Mouse (Mus musculus) embryonic facial prominence, embryonic 13.5 days (tissue): ENCODE data around the gene Aes. TPM values are rescaled to one million over a fixed set of nuclear protein-coding genes. Genes with fewer than 3 reads are reported as not detected.
A peak's percentile ranks its signal among the peaks of the same experiment; 100 is the strongest.

Experiments
- ATAC-seq: fragments of 200-750 bp; cut with Nextera tagmentation; 2 replicates; pipeline ENCODE4 v1.8.0; 2017; ENCODE audit warnings: low read depth; ENCODE audit not compliant: insufficient number of reproducible peaks, insufficient read depth, low FRiP score, low TSS enrichment
- H3K27ac ChIP-seq: fragments of 300-500 bp; sonication (generic); 2 replicates; pipeline ENCODE4 v1.5.1; 2015; ENCODE audit warnings: moderate library complexity, mild to moderate bottlenecking, inconsistent platforms
- H3K27me3 ChIP-seq: fragments of 300-500 bp; sonication (generic); 2 replicates; pipeline ENCODE4 v1.6.1; 2015; ENCODE audit warnings: mild to moderate bottlenecking, inconsistent platforms
- H3K36me3 ChIP-seq: fragments of 300-500 bp; sonication (generic); 2 replicates; pipeline ENCODE4 v1.6.1; 2015; ENCODE audit warnings: mild to moderate bottlenecking, inconsistent platforms
- H3K4me1 ChIP-seq: fragments of 300-500 bp; sonication (generic); 2 replicates; pipeline ENCODE4 v1.6.1; 2015; ENCODE audit warnings: inconsistent platforms
- H3K4me2 ChIP-seq: fragments of 300-500 bp; sonication (generic); 2 replicates; pipeline ENCODE4 v1.6.1; 2015; ENCODE audit warnings: moderate library complexity, mild to moderate bottlenecking, inconsistent platforms
- H3K4me3 ChIP-seq: fragments of 300-500 bp; sonication (generic); 2 replicates; pipeline ENCODE4 v1.5.1; 2015; ENCODE audit warnings: mild to moderate bottlenecking, inconsistent platforms
- H3K9ac ChIP-seq: fragments of 300-500 bp; sonication (generic); 2 replicates; pipeline ENCODE4 v1.6.1; 2015; ENCODE audit warnings: mild to moderate bottlenecking, inconsistent platforms
- H3K9me3 ChIP-seq: fragments of 300-500 bp; sonication (generic); 2 replicates; pipeline ENCODE4 v1.6.1; 2016; ENCODE audit warnings: inconsistent platforms
- WGBS: fragments of 180-500 bp; shearing (Covaris S2); methylation state at CpG from one replicate; pipeline ENCODE4 v1.1.7; 2015; ENCODE audit warnings: mixed read lengths; 5-methylcytosine and 5-hydroxymethylcytosine counted together
- polyA plus RNA-seq: library from polyadenylated mRNA; unstranded; fragments of >200 nt; fragmentation: Nextera tagmentation; extraction: Ambion mirVana; gene quantifications from 2 replicates; pipeline ENCODE4 v1.2.1, GENCODE M21; 2015

Gene Aes
- polyA plus RNA-seq, 1 experiment from 2014 or later, result 464 TPM

GRCm38 (mm10) chr10:81526779-81527178 is 32.5 kb upstream of the Aes start:
- peaks cover 5% of the 10 kb centered on the region; the same call in 1 of the 2 replicates for H3K4me1 ChIP-seq
- H3K27me3 ChIP-seq, result peaks cover 16% of the 10 kb centered on the region
- H3K4me3 ChIP-seq, result no peak overlapping the region
- no peaks in the 10 kb centered on the region for H3K9me3 ChIP-seq
- peaks cover 34% of the 10 kb centered on the region for H3K36me3 ChIP-seq
- H3K27ac ChIP-seq, result no peak overlapping the region
- H3K9ac ChIP-seq, result no peak overlapping the region
- WGBS, result 15% methylated on average over 14 of the region's 14 CpGs
- ATAC-seq, result no peak
- no peak overlapping the region for H3K4me2 ChIP-seq

- no peaks in the 10 kb centered on the region for H3K27me3 ChIP-seq
- H3K9me3 ChIP-seq, result no peaks in the 10 kb centered on the region
- no peak overlapping the region for H3K27ac ChIP-seq
- H3K36me3 ChIP-seq, result peaks cover 70% of the 10 kb centered on the region
- 59% methylated on average over 16 of the region's 16 CpGs for WGBS
- no peak overlapping the region for H3K9ac ChIP-seq
- no peak overlapping the region for H3K4me3 ChIP-seq
- peaks cover 8% of the 10 kb centered on the region; the same call in 1 of the 2 replicates for H3K4me1 ChIP-seq
- H3K4me2 ChIP-seq, result no peak overlapping the region
- no peak for ATAC-seq
Measured at GRCm38 (mm10) chr10:81534826-81535225, 24.5 kb upstream of the Aes start.

GRCm38 (mm10) chr10:81536734-81537133 is 22.6 kb upstream of the Aes start:
- Histone ChIP-seq H3K4me1 (peaks cover 14% of the 10 kb centered on the region), H3K27ac (no peak overlapping the region), H3K27me3 (no peaks in the 10 kb centered on the region), H3K9ac (no peak overlapping the region), H3K4me2 (no peak overlapping the region), H3K9me3 (no peaks in the 10 kb centered on the region), H3K4me3 (no peak overlapping the region), H3K36me3 (peaks cover 68% of the 10 kb centered on the region)
- ATAC-seq, result no peak
- 79% methylated on average over 6 of the region's 6 CpGs for WGBS

- no peak for ATAC-seq
- peaks cover 68% of the 10 kb centered on the region for H3K36me3 ChIP-seq
- H3K9me3 ChIP-seq, result no peaks in the 10 kb centered on the region
- WGBS, result 90% methylated on average over 2 of the region's 2 CpGs
- H3K27me3 ChIP-seq, result no peaks in the 10 kb centered on the region
- no peak overlapping the region for H3K4me2 ChIP-seq
- H3K27ac ChIP-seq, result no peak overlapping the region
- peaks cover 21% of the 10 kb centered on the region for H3K4me1 ChIP-seq
- no peak overlapping the region for H3K4me3 ChIP-seq
- no peak overlapping the region for H3K9ac ChIP-seq
Measured at GRCm38 (mm10) chr10:81537429-81537828, 21.9 kb upstream of the Aes start.

GRCm38 (mm10) chr10:81538321-81539048 is 20.8 kb upstream of the Aes start:
- ATAC-seq, result no peak

GRCm38 (mm10) chr10:81541363-81541762 is 17.9 kb upstream of the Aes start:
- H3K4me2 ChIP-seq, result no peak overlapping the region
- ATAC-seq, result no peak

More at GRCm38 (mm10) chr10:81538321-81539048, 20.8 kb upstream of the Aes start:
- H3K36me3 ChIP-seq, result peaks cover 62% of the 10 kb centered on the region
- 83% methylated on average over 3 of the region's 3 CpGs for WGBS
- H3K27me3 ChIP-seq, result no peaks in the 10 kb centered on the region
- H3K9me3 ChIP-seq, result no peaks in the 10 kb centered on the region
- H3K4me1 ChIP-seq, result peaks cover 32% of the 10 kb centered on the region
- H3K4me2 ChIP-seq, result no peak overlapping the region
- no peak overlapping the region for H3K9ac ChIP-seq
- no peak overlapping the region for H3K27ac ChIP-seq
- no peak overlapping the region for H3K4me3 ChIP-seq

GRCm38 (mm10) chr10:81541803-81542202 is 17.5 kb upstream of the Aes start:
- Histone ChIP-seq H3K4me1 (peaks cover 36% of the 10 kb centered on the region), H3K36me3 (peaks cover 36% of the 10 kb centered on the region), H3K27ac (no peak overlapping the region), H3K9me3 (no peaks in the 10 kb centered on the region), H3K9ac (peak overlapping the region; percentile 98), H3K27me3 (no peaks in the 10 kb centered on the region), H3K4me2 (0 out of 2 replicates have a peak overlapping the region, but pooled peaks have one; percentile 97), H3K4me3 (no peak overlapping the region)
- ATAC-seq, result no peak
- 80% methylated on average over 10 of the region's 10 CpGs for WGBS

More at GRCm38 (mm10) chr10:81541363-81541762, 17.9 kb upstream of the Aes start:
- Histone ChIP-seq H3K27ac (no peak overlapping the region), H3K27me3 (no peaks in the 10 kb centered on the region), H3K36me3 (peaks cover 36% of the 10 kb centered on the region), H3K4me3 (no peak overlapping the region), H3K4me1 (peaks cover 36% of the 10 kb centered on the region), H3K9me3 (no peaks in the 10 kb centered on the region), H3K9ac (peak overlapping the region; percentile 98)
- WGBS, result 81% methylated on average over 5 of the region's 5 CpGs

- 75% methylated on average over 7 of the region's 7 CpGs for WGBS
- H3K4me2 ChIP-seq, result peak overlapping the region; percentile 97
- peaks cover 36% of the 10 kb centered on the region for H3K36me3 ChIP-seq
Measured at GRCm38 (mm10) chr10:81542727-81543460, 16.4 kb upstream of the Aes start.

GRCm38 (mm10) chr10:81543633-81544032 is 15.7 kb upstream of the Aes start:
- no peak overlapping the region for H3K27ac ChIP-seq
- WGBS, result 76% methylated on average over 1 of the region's 1 CpGs
- no peak for ATAC-seq

More at GRCm38 (mm10) chr10:81542727-81543460, 16.4 kb upstream of the Aes start:
- no peak overlapping the region for H3K27ac ChIP-seq
- peaks cover 36% of the 10 kb centered on the region for H3K4me1 ChIP-seq
- ATAC-seq, result no peak
- H3K9ac ChIP-seq, result peak overlapping the region; percentile 98
- no peaks in the 10 kb centered on the region for H3K27me3 ChIP-seq
- peak overlapping the region; percentile 99 for H3K4me3 ChIP-seq
- H3K9me3 ChIP-seq, result no peaks in the 10 kb centered on the region

GRCm38 (mm10) chr10:81544296-81545160 is 14.8 kb upstream of the Aes start:
- Histone ChIP-seq H3K27ac (peak overlapping the region; percentile 73), H3K4me1 (peaks cover 36% of the 10 kb centered on the region), H3K4me2 (peak overlapping the region; percentile 97), H3K27me3 (no peaks in the 10 kb centered on the region), H3K9me3 (no peaks in the 10 kb centered on the region), H3K36me3 (peaks cover 31% of the 10 kb centered on the region), H3K9ac (peak overlapping the region; percentile 98), H3K4me3 (peak overlapping the region; percentile 99)
- ATAC-seq, result no peak; the same call in 1 of the 2 replicates
- WGBS, result under 1% methylated on average over 93 of the region's 93 CpGs

More at GRCm38 (mm10) chr10:81543633-81544032, 15.7 kb upstream of the Aes start:
- no peaks in the 10 kb centered on the region for H3K9me3 ChIP-seq
- H3K27me3 ChIP-seq, result no peaks in the 10 kb centered on the region
- H3K4me2 ChIP-seq, result peak overlapping the region; percentile 97
- H3K4me1 ChIP-seq, result peaks cover 36% of the 10 kb centered on the region
- H3K4me3 ChIP-seq, result peak overlapping the region; percentile 99
- H3K9ac ChIP-seq, result peak overlapping the region; percentile 98
- H3K36me3 ChIP-seq, result peaks cover 36% of the 10 kb centered on the region

- Histone ChIP-seq H3K9me3 (no peaks in the 10 kb centered on the region), H3K4me3 (peak within 1 kb of the TSS; percentile 99), H3K9ac (peak within 1 kb of the TSS; percentile 98), H3K4me2 (peak within 1 kb of the TSS; percentile 97), H3K36me3 (peaks cover 24% of the 10 kb centered on the region), H3K27ac (peak within 1 kb of the TSS; percentile 74), H3K27me3 (no peaks in the 10 kb centered on the region), H3K4me1 (peaks cover 36% of the 10 kb centered on the region)
- peak; percentile 93 for ATAC-seq
- WGBS, result 2% methylated on average over 42 of the region's 59 CpGs
Measured at GRCm38 (mm10) chr10:81545161-81545747, 14.0 kb upstream of the Aes start, which contains the start of gene Gna11. TSS of gene Gna11 (minus strand) at chr10:81545190.
